Mouse (Mus musculus) inflammation-experienced regulatory T-cells, adult 16 weeks (primary cell): Measurements from ENCODE around the gene Timp4. TPM values are rescaled to one million over a fixed set of nuclear protein-coding genes. Genes with fewer than 3 reads are reported as not detected.

Source experiments
- polyA plus RNA-seq: library from polyadenylated mRNA; unstranded; fragments of 100-300 nt; shearing (Covaris generic); gene quantifications from one replicate; pipeline ENCODE4 v1.2.1, GENCODE M21; 2017

Gene Timp4
- polyA plus RNA-seq, result not detected

GRCm38 (mm10) chr6:115252099-115252873, at the start of gene Timp4:
Gene Timp4, minus strand, starts transcription at chr6:115252205.

GRCm38 (mm10) chr6:115227043-115227442, 25.0 kb downstream of the Timp4 start, which contains the start of gene Gm17482:
Gene Gm17482, plus strand, starts transcription at chr6:115227343.

Other genes with a start within 250 kb of the Timp4 start
- 33.1 TPM for gene Tamm41, start 214.3 kb downstream of the Timp4 start, polyA plus RNA-seq
- gene Syn2, start 117.3 kb downstream of the Timp4 start, polyA plus RNA-seq, result not detected
- gene Gm17482, start 24.9 kb downstream of the Timp4 start, polyA plus RNA-seq, result not detected
- gene Pparg, start 108.7 kb upstream of the Timp4 start, polyA plus RNA-seq, result 1.5 TPM